Mouse (Mus musculus) CH12.LX (cell line): Measurements from ENCODE around the gene Padi6.

ENCODE experiments used
- CHD2 ChIP-seq: IDR thresholded peaks from 2 replicates; pipeline ENCODE4 v1.6.1; 2011; ENCODE audit warnings: low read length, improper control_type of control experiment
- CTCF ChIP-seq, 2 experiments: IDR thresholded peaks in 1 of 2; conservative IDR thresholded peaks in 1 of 2; 2 replicates each; pipeline ENCODE4 v1.5.1; 2011 to 2012; ENCODE audit warnings: low read depth in 2 of 2, low read length in 2 of 2, improper control_type of control experiment in 1 of 2, inconsistent platforms in 1 of 2, mild to moderate bottlenecking in 1 of 2, moderate library complexity in 1 of 2
- EP300 ChIP-seq: IDR thresholded peaks from 2 replicates; pipeline ENCODE4 v1.6.1; 2011; ENCODE audit warnings: low read length, improper control_type of control experiment
- MEF2A ChIP-seq: IDR thresholded peaks from 2 replicates; pipeline ENCODE4 v1.6.1; 2014; ENCODE audit warnings: low read depth, mild to moderate bottlenecking, inconsistent platforms, low read length, improper control_type of control experiment, borderline replicate concordance
- NELFE ChIP-seq: IDR thresholded peaks from 2 replicates; pipeline ENCODE4 v1.6.1; 2011; ENCODE audit warnings: low read depth, low read length, improper control_type of control experiment
- POLR2A ChIP-seq: IDR thresholded peaks from 2 replicates; pipeline ENCODE4 v1.6.1; 2011; ENCODE audit warnings: low read depth, mild to moderate bottlenecking, improper control_type of control experiment, low read length
- POLR2AphosphoS2 ChIP-seq: IDR thresholded peaks from 2 replicates; pipeline ENCODE4 v1.6.1; 2011; ENCODE audit warnings: low read depth, low read length, improper control_type of control experiment
- ZKSCAN1 ChIP-seq: IDR thresholded peaks from 2 replicates; pipeline ENCODE4 v1.6.1; 2012; ENCODE audit warnings: low read depth, inconsistent platforms, low read length, improper control_type of control experiment, borderline replicate concordance
- ZMIZ1 ChIP-seq: IDR thresholded peaks from 2 replicates; pipeline ENCODE4 v1.6.1; 2012; ENCODE audit warnings: low read depth, mild to moderate bottlenecking, inconsistent platforms, low read length, improper control_type of control experiment
- ZNF384 ChIP-seq: IDR thresholded peaks from 2 replicates; pipeline ENCODE4 v1.6.1; 2012; ENCODE audit warnings: low read depth, low read length, improper control_type of control experiment, inconsistent platforms

GRCm38 (mm10) chr4:140755811-140756210, 13.4 kb upstream of the Padi6 start:
- TF ChIP-seq ZNF384 (no peak), ZKSCAN1 (no peak), CHD2 (no peak), POLR2A (no peak), CTCF (conservative IDR thresholded peaks at IDR 0.05 in 1 of 2, IDR thresholded peaks at IDR 0.05 in 1 of 2; ENCODE audit: low read depth in 2 of 2, low read length in 2 of 2) (no peak), ZMIZ1 (no peak), MEF2A (no peak), NELFE (no peak), EP300 (no peak), POLR2AphosphoS2 (no peak)
